ENCODE assay signal across 8 mouse cellular contexts in genomic region chr6:125096279-125096596, GRCm38 (mm10). TPM values are rescaled to one million over a fixed set of nuclear protein-coding genes. Genes with fewer than 3 reads are reported as not detected.
A peak's percentile ranks its signal among the peaks of the same experiment; 100 is the strongest.
DNase-seq lines count a peak whose midpoint lies in the region; ATAC-seq and TF ChIP-seq lines count a peak whose summit lies in the region.

No protein-coding gene starts in this region.

- no peaks in the 10 kb centered on the region for H3K27me3 ChIP-seq in kidney, postnatal 0 days (ENCODE audit: insufficient read depth, low read length)
- no peaks in the 10 kb centered on the region for H3K27me3 ChIP-seq in embryonic facial prominence, embryonic 10.5 days (replicated peaks; ENCODE audit: low read depth, poor library complexity, severe bottlenecking)
- no peaks in the 10 kb centered on the region for H3K27me3 ChIP-seq in hindbrain, postnatal 0 days (ENCODE audit: insufficient read depth, low read length)
- H3K27me3 ChIP-seq in midbrain, postnatal 0 days (ENCODE audit: insufficient read depth, low read length): no peaks in the 10 kb centered on the region

- peaks cover 28% of the 10 kb centered on the region for H3K4me1 ChIP-seq in kidney, postnatal 0 days (replicated peaks; ENCODE audit: insufficient read depth, low read length)
- peaks cover 55% of the 10 kb centered on the region for H3K4me1 ChIP-seq in embryonic facial prominence, embryonic 10.5 days
- H3K4me1 ChIP-seq in hindbrain, postnatal 0 days (ENCODE audit: insufficient read depth, low read length): peaks cover 27% of the 10 kb centered on the region
- H3K4me1 ChIP-seq in midbrain, postnatal 0 days (ENCODE audit: insufficient read depth, low read length): peaks cover 23% of the 10 kb centered on the region

- DNase-seq in kidney, postnatal 0 days (ENCODE audit: low spot score): no peak
- DNase-seq in kidney, adult 9 months: no peak
- DNase-seq in embryonic facial prominence, embryonic 10.5 days (ENCODE audit: low spot score): no peak
- DNase-seq in hindbrain, postnatal 0 days (ENCODE audit: low spot score): no peak
- no peak for DNase-seq in midbrain, postnatal 0 days (ENCODE audit: low spot score)
- DNase-seq in embryo, embryonic 9.5 days (ENCODE audit: extremely low spot score): no peak
- no peak for DNase-seq in natural killer cell, adult 2 months (ENCODE audit: low spot score in 2 of 2)
- DNase-seq in left cerebral cortex, adult 18-20 months (ENCODE audit: low spot score in 2 of 2): no peak

- peak overlapping the region; percentile 96 for H3K9ac ChIP-seq in kidney, postnatal 0 days (ENCODE audit: low read depth, low read length)
- peak overlapping the region; percentile 74 for H3K9ac ChIP-seq in hindbrain, postnatal 0 days (replicated peaks; ENCODE audit: low read length)
- peak overlapping the region; percentile 92 for H3K9ac ChIP-seq in midbrain, postnatal 0 days (replicated peaks; ENCODE audit: low read length, poor library complexity, severe bottlenecking)

- WGBS in kidney, postnatal 0 days: 0% methylated on average over 24 of the region's 32 CpGs
- under 1% methylated on average over 27 of the region's 32 CpGs for WGBS in embryonic facial prominence, embryonic 10.5 days
- WGBS in hindbrain, postnatal 0 days: 0% methylated on average over 27 of the region's 32 CpGs
- 0% methylated on average over 6 of the region's 32 CpGs for WGBS in midbrain, postnatal 0 days

- peaks cover 21% of the 10 kb centered on the region for H3K36me3 ChIP-seq in kidney, postnatal 0 days (ENCODE audit: insufficient read depth, low read length)
- peaks cover 41% of the 10 kb centered on the region for H3K36me3 ChIP-seq in embryonic facial prominence, embryonic 10.5 days (replicated peaks)
- peaks cover 10% of the 10 kb centered on the region; the same call in 1 of the 2 replicates for H3K36me3 ChIP-seq in hindbrain, postnatal 0 days (ENCODE audit: insufficient read depth, low read length)
- peaks cover 25% of the 10 kb centered on the region for H3K36me3 ChIP-seq in midbrain, postnatal 0 days (ENCODE audit: insufficient read depth, low read length)

- peak overlapping the region; percentile 85 for H3K4me2 ChIP-seq in kidney, postnatal 0 days (ENCODE audit: low read length)
- H3K4me2 ChIP-seq in hindbrain, postnatal 0 days (ENCODE audit: low read depth, low read length): peak overlapping the region; percentile 92
- H3K4me2 ChIP-seq in midbrain, postnatal 0 days (ENCODE audit: low read depth, low read length, poor library complexity, severe bottlenecking): peak overlapping the region; percentile 91

- peak overlapping the region; percentile 98 for H3K27ac ChIP-seq in kidney, postnatal 0 days
- peak overlapping the region; percentile 96 for H3K27ac ChIP-seq in embryonic facial prominence, embryonic 10.5 days (replicated peaks)
- peak overlapping the region; percentile 88 for H3K27ac ChIP-seq in hindbrain, postnatal 0 days
- peak overlapping the region; percentile 90 for H3K27ac ChIP-seq in midbrain, postnatal 0 days (ENCODE audit: low read depth, low read length)

- no peak; the same call in 1 of the 2 replicates for ATAC-seq in kidney, postnatal 0 days (replicated peaks; ENCODE audit: low FRiP score, low read depth)
- ATAC-seq in hindbrain, postnatal 0 days: peak; percentile 19
- peak; percentile 9; the same call in 1 of the 2 replicates for ATAC-seq in midbrain, postnatal 0 days (ENCODE audit: low FRiP score)

- no peak for TF ChIP-seq CTCF in kidney, postnatal 0 days (IDR thresholded peaks at IDR 0.05; ENCODE audit: low read depth)
- TF ChIP-seq CTCF in hindbrain, postnatal 0 days (IDR thresholded peaks at IDR 0.05; ENCODE audit: low read depth): no peak
- no peak for TF ChIP-seq CTCF in midbrain, postnatal 0 days (IDR thresholded peaks at IDR 0.05)

- no peaks in the 10 kb centered on the region for H3K9me3 ChIP-seq in kidney, postnatal 0 days (replicated peaks; ENCODE audit: low read length)
- no peaks in the 10 kb centered on the region for H3K9me3 ChIP-seq in embryonic facial prominence, embryonic 10.5 days
- no peaks in the 10 kb centered on the region for H3K9me3 ChIP-seq in hindbrain, postnatal 0 days (ENCODE audit: low read length)
- no peaks in the 10 kb centered on the region for H3K9me3 ChIP-seq in midbrain, postnatal 0 days (ENCODE audit: low read length)

- H3K4me3 ChIP-seq in kidney, postnatal 0 days (replicated peaks; ENCODE audit: low read depth, low read length): peak overlapping the region; percentile 99
- peak overlapping the region; percentile 100 for H3K4me3 ChIP-seq in embryonic facial prominence, embryonic 10.5 days
- peak overlapping the region; percentile 91 for H3K4me3 ChIP-seq in hindbrain, postnatal 0 days (ENCODE audit: low read length)
- peak overlapping the region; percentile 97 for H3K4me3 ChIP-seq in midbrain, postnatal 0 days (ENCODE audit: low read depth, low read length)

RNA-seq across cellular contexts. Expression of gene Chd4, which starts 0.5 kb away (rescaled TPM):
- polyA plus RNA-seq in kidney, postnatal 0 days (2015; fragmentation: Nextera tagmentation; extraction: Ambion mirVana): 60.7 and 64.2 TPM in 2 replicates
- 102 and 105 TPM in 2 replicates for polyA plus RNA-seq in embryonic facial prominence, embryonic 10.5 days (2016; fragmentation: Nextera tagmentation; extraction: Ambion mirVana)
- total RNA-seq in hindbrain, postnatal 0 days (2014; rRNA removed): 101 and 106 TPM in 2 replicates
- polyA plus RNA-seq in hindbrain, postnatal 0 days (2015; fragmentation: Nextera tagmentation; extraction: Ambion mirVana): 90.2 and 94.7 TPM in 2 replicates
- 117 and 133 TPM in 2 replicates for total RNA-seq in midbrain, postnatal 0 days (2014; rRNA removed)
- 72.9 and 89.1 TPM in 2 replicates for polyA plus RNA-seq in midbrain, postnatal 0 days (2015; fragmentation: Nextera tagmentation; extraction: Ambion mirVana)
- total RNA-seq in left cerebral cortex, adult 18-20 months (2021): 100 to 1,000 TPM; 147 to 150 TPM

RNA-seq across cellular contexts. Expression of gene Lpar5, which starts 28.5 kb away (rescaled TPM):
- 0.29 and 0.30 TPM in 2 replicates for polyA plus RNA-seq in kidney, postnatal 0 days (2015; fragmentation: Nextera tagmentation; extraction: Ambion mirVana)
- 0.10 and 0.21 TPM in 2 replicates for polyA plus RNA-seq in embryonic facial prominence, embryonic 10.5 days (2016; fragmentation: Nextera tagmentation; extraction: Ambion mirVana)
- 0.75 and 1.8 TPM in 2 replicates for total RNA-seq in hindbrain, postnatal 0 days (2014; rRNA removed)
- 0.68 and 0.88 TPM in 2 replicates for polyA plus RNA-seq in hindbrain, postnatal 0 days (2015; fragmentation: Nextera tagmentation; extraction: Ambion mirVana)
- 0.90 and 1.7 TPM in 2 replicates for total RNA-seq in midbrain, postnatal 0 days (2014; rRNA removed)
- polyA plus RNA-seq in midbrain, postnatal 0 days (2015; fragmentation: Nextera tagmentation; extraction: Ambion mirVana): 0.52 and 0.71 TPM in 2 replicates
- under 1 TPM; 0.58 to 0.68 TPM for total RNA-seq in left cerebral cortex, adult 18-20 months (2021)

RNA-seq across cellular contexts. Expression of gene Nop2, which starts 35.5 kb away (rescaled TPM):
- polyA plus RNA-seq in kidney, postnatal 0 days (2015; fragmentation: Nextera tagmentation; extraction: Ambion mirVana): 41.1 and 43.2 TPM in 2 replicates
- 94.1 and 99.4 TPM in 2 replicates for polyA plus RNA-seq in embryonic facial prominence, embryonic 10.5 days (2016; fragmentation: Nextera tagmentation; extraction: Ambion mirVana)
- total RNA-seq in hindbrain, postnatal 0 days (2014; rRNA removed): 33.9 and 34.2 TPM in 2 replicates
- 37.3 and 38.8 TPM in 2 replicates for polyA plus RNA-seq in hindbrain, postnatal 0 days (2015; fragmentation: Nextera tagmentation; extraction: Ambion mirVana)
- 34.5 and 45.8 TPM in 2 replicates for total RNA-seq in midbrain, postnatal 0 days (2014; rRNA removed)
- 41.4 and 42.6 TPM in 2 replicates for polyA plus RNA-seq in midbrain, postnatal 0 days (2015; fragmentation: Nextera tagmentation; extraction: Ambion mirVana)
- total RNA-seq in left cerebral cortex, adult 18-20 months (2021): 10 to 100 TPM; 30.2 to 30.5 TPM

RNA-seq across cellular contexts. Expression of gene Acrbp, which starts 46.7 kb away (rescaled TPM):
- polyA plus RNA-seq in kidney, postnatal 0 days (2015; fragmentation: Nextera tagmentation; extraction: Ambion mirVana): 4.2 and 4.5 TPM in 2 replicates
- polyA plus RNA-seq in embryonic facial prominence, embryonic 10.5 days (2016; fragmentation: Nextera tagmentation; extraction: Ambion mirVana): 15.9 and 17.8 TPM in 2 replicates
- total RNA-seq in hindbrain, postnatal 0 days (2014; rRNA removed): 10.5 and 17.3 TPM in 2 replicates
- polyA plus RNA-seq in hindbrain, postnatal 0 days (2015; fragmentation: Nextera tagmentation; extraction: Ambion mirVana): 12.2 and 17.5 TPM in 2 replicates
- 6.9 and 12.6 TPM in 2 replicates for total RNA-seq in midbrain, postnatal 0 days (2014; rRNA removed)
- polyA plus RNA-seq in midbrain, postnatal 0 days (2015; fragmentation: Nextera tagmentation; extraction: Ambion mirVana): 7.2 and 7.8 TPM in 2 replicates
- total RNA-seq in left cerebral cortex, adult 18-20 months (2021): 10 to 100 TPM; 11.2 to 14.5 TPM

RNA-seq across cellular contexts. Expression of gene Iffo1, which starts 48.8 kb away (rescaled TPM):
- polyA plus RNA-seq in kidney, postnatal 0 days (2015; fragmentation: Nextera tagmentation; extraction: Ambion mirVana): 8.1 and 8.7 TPM in 2 replicates
- polyA plus RNA-seq in embryonic facial prominence, embryonic 10.5 days (2016; fragmentation: Nextera tagmentation; extraction: Ambion mirVana): 11.0 and 11.1 TPM in 2 replicates
- total RNA-seq in hindbrain, postnatal 0 days (2014; rRNA removed): 29.1 and 30.5 TPM in 2 replicates
- 20.3 and 20.6 TPM in 2 replicates for polyA plus RNA-seq in hindbrain, postnatal 0 days (2015; fragmentation: Nextera tagmentation; extraction: Ambion mirVana)
- 33.3 and 33.9 TPM in 2 replicates for total RNA-seq in midbrain, postnatal 0 days (2014; rRNA removed)
- 19.0 and 20.4 TPM in 2 replicates for polyA plus RNA-seq in midbrain, postnatal 0 days (2015; fragmentation: Nextera tagmentation; extraction: Ambion mirVana)
- 10 to 100 TPM; 54.6 to 55.8 TPM for total RNA-seq in left cerebral cortex, adult 18-20 months (2021)
